Mouse (Mus musculus): Measurements from ENCODE around the gene Tcf25. TPM values are rescaled to one million over a fixed set of nuclear protein-coding genes. Genes with fewer than 3 reads are reported as not detected.
"Not testable (repeated sequence)": the region's sequence is repeated elsewhere in the genome, so short reads cannot be mapped to it uniquely, and the experiment has no call there.

Gene Tcf25
- total RNA-seq, 2 experiments from 2014 or later, result 128 to 130 TPM

- peak; percentile 42 for DNase-seq (ENCODE audit: low spot score)
Measured at GRCm38 (mm10) chr8:123410049-123410587, 36.6 kb downstream of the Tcf25 start.

- no peak for DNase-seq (ENCODE audit: low spot score)
Measured at GRCm38 (mm10) chr8:123410788-123411187, 37.2 kb downstream of the Tcf25 start.

GRCm38 (mm10) chr8:123411246-123411645, 37.7 kb downstream of the Tcf25 start, which contains the start of gene Tubb3:
Tubb3 (plus strand) TSS chr8:123411424.
- peak; percentile 27 for DNase-seq (ENCODE audit: low spot score)

- DNase-seq (ENCODE audit: low spot score), result no peak
Measured at GRCm38 (mm10) chr8:123411781-123412327, 38.3 kb downstream of the Tcf25 start.

- no peak for DNase-seq (ENCODE audit: low spot score)
Measured at GRCm38 (mm10) chr8:123412560-123413170, 39.1 kb downstream of the Tcf25 start.

- no peak for DNase-seq (ENCODE audit: low spot score)
Measured at GRCm38 (mm10) chr8:123414255-123414654, 40.7 kb downstream of the Tcf25 start.

GRCm38 (mm10) chr8:123414997-123415696, 41.6 kb downstream of the Tcf25 start:
- not testable (repeated sequence) for DNase-seq (ENCODE audit: low spot score)

GRCm38 (mm10) chr8:123415967-123416943, 42.7 kb downstream of the Tcf25 start:
- no peak for DNase-seq (ENCODE audit: low spot score)

GRCm38 (mm10) chr8:123416944-123417555, 43.5 kb downstream of the Tcf25 start:
- DNase-seq (ENCODE audit: low spot score), result no peak

GRCm38 (mm10) chr8:123419711-123420110, 46.2 kb downstream of the Tcf25 start:
- DNase-seq (ENCODE audit: low spot score), result no peak

- no peak for DNase-seq (ENCODE audit: low spot score)
Measured at GRCm38 (mm10) chr8:123420525-123421281, 47.1 kb downstream of the Tcf25 start.

GRCm38 (mm10) chr8:123421325-123421724, 47.8 kb downstream of the Tcf25 start:
- no peak for DNase-seq (ENCODE audit: low spot score)

GRCm38 (mm10) chr8:123422056-123422780, 48.7 kb downstream of the Tcf25 start:
- DNase-seq (ENCODE audit: low spot score), result peak; percentile 63

GRCm38 (mm10) chr8:123422781-123423159, 49.2 kb downstream of the Tcf25 start:
- no peak for DNase-seq (ENCODE audit: low spot score)

GRCm38 (mm10) chr8:123423441-123423840, 49.9 kb downstream of the Tcf25 start, which contains the start of gene Def8:
Def8 (plus strand) TSS chr8:123423527.
- no peak for DNase-seq (ENCODE audit: low spot score)

GRCm38 (mm10) chr8:123426511-123427509, 53.3 kb downstream of the Tcf25 start:
- no peak for DNase-seq (ENCODE audit: low spot score)

- DNase-seq (ENCODE audit: low spot score), result no peak
Measured at GRCm38 (mm10) chr8:123427639-123428275, 54.2 kb downstream of the Tcf25 start.
